Mouse (Mus musculus) lung, postnatal 4 days (tissue): ENCODE results near the gene Agap2.
"Not testable (repeated sequence)": the region's sequence is repeated elsewhere in the genome, so short reads cannot be mapped to it uniquely, and the experiment has no call there.

Experiments
- DNase-seq, 2 experiments: peaks; one replicate each; pipeline ENCODE4 v3.0.0; 2021

The Agap2 gene

DNA sequence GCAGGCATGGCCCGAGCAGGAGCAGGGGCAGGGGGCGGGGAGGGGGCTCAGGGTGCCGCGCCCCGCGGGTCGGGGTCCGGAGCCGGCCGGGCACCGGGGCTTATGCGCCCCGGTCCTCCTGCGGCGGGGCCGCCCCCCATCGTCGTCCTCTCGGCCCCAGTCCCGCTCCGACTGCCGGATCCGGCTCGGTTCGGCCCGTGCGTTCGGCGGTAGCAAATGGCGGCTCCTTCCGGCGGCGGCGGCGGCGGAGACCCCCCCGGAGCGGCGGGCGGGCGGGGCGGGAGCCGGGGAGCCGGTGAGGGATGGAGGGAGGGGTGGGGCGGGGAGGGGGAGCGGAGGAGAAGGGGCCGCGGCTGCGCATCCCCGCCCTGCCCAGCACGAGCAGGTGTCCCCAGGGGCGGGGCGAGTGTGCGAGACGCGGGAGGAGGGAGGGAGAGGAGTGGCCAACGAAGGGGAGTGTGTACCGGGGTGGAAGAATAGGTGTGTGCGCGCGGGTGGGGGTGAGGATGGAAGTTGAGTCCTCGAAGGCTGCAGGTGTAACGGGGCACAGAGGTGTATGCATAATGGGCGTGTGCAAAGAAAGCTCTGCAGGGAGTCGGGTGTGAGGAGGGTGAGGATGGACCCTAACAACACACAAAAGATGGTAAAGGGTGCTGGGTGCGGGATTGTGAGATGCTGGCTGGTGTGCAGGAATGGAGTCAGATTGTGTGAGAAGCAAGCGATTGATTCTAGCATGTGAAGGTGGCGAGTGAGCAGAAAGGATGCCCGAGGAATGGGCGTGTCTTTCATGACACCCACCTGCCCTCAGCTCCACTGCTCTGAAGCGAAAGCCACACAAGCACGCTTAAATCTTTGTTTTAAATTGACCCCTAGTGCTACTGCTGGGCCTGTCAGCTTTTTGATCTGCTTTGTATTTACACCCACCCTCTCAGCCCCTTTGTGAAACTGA, 14.8 kb upstream of the Agap2 start, which contains the start of gene March9:
March9 (minus strand) TSS at position 217 of the 949 bp plus-strand sequence.
- peak; percentile 75 to 85 for DNase-seq

DNA sequence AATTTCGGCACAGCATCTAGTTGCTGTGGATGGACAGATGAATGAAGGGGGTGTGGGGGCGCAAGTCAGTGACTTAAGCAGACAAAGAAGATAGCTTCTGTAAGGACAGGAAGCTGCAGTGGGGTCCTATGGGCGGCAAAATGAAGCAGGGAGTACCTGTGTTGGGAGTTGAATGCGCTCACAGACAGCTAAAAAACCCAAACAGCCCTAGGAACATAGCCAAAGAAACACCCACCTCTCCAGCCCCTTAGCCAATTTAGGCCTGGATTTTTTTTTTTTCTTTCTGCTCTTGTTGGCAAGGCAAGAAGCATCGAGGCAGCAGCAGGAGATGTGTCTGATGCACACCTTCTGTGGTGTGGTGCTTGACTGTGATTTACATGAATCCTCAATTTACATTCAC, 14.0 kb upstream of the Agap2 start:
- no peak for DNase-seq

DNA sequence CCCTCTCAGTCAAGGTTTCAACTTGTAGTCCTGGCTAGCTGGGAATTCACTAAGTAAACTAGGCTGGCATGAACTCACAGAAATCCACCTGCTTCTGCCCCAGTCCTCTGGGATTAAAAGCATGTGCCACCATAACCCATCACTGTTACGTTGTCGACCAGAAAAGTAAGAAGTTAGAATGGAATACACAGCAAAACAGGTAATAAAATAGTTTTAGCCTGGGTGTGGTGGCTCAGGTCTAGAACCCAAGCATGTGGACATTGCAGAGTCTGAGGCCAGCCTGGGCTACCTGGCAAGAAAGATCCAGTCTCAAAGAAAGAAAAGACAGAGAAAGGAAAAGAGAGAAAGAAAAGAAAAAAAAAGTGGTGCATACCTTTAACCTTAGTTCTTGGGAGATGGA, 13.6 kb upstream of the Agap2 start:
- no peak for DNase-seq

DNA sequence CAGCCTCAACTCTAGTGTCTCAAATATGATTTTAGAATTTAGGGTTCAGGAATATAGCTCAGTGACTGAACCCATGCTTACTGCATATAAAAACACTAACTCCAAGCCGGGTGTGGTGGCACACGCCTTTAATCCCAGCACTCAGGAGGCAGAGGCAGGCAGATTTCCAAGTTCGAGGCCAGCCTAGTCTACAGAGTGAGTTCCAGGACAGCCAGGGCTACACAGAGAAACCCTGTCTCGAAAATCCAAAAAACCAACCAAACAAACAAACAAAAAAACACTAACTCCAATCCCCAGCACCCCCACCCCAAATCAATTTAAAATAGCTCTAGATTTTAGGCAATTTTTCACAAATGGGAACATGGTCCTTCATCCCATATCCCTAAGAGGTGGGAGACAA, 13.0 kb upstream of the Agap2 start:
- not testable (repeated sequence) for DNase-seq

DNA sequence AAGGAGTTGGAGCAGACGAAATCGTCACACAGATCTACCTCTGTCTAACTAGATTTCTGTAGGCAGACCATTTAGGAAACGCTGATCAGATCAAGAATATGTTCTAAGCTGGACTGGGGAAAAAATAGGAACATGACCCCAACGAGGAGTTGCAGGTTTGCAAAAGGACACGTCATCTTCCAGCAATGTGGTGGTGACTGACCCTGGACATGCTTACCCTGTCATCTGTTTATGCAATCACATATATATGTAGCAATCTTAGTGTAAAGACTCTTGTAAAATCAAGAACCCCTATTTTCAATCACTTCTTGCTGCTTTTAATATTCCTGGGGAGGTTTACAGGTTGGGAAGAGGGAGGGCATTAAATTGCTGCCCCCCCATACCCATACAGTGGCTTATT, 12.6 kb upstream of the Agap2 start:
- no peak for DNase-seq

DNA sequence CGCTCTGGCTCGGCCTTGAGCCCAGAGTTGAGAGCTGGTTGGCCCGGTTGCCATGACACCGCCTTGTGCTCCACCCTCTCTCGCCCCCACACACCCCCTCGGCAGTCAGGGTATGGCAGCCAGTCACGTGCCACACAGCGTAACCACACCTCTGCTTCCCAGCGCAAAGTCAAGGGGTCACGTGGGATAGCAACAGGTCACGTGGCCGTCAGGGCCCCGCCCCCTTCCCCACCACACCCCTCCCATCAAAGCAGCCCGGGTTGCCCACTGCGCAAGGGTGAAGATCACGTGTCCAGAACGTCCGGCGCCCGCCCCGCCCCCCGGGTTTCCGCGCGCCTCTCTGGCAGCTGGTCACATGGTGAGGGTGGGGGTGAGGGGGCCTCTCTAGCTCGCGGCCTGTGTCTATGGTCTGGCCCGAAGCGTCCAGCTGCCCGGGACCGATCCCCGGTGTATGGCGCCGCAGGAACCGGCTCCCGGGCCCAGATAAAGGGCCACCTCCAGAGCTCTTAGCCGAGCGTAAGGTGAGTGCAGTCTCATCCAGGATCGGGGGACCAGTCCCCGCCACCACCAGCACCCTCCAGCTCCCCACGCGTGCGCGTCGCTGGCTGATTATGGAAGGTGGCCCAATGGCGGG, 11.7 kb upstream of the Agap2 start, which contains the start of gene Cdk4:
Cdk4 (plus strand) TSS at position 296 of the 634 bp plus-strand sequence.
- DNase-seq = peak; percentile 99

DNA sequence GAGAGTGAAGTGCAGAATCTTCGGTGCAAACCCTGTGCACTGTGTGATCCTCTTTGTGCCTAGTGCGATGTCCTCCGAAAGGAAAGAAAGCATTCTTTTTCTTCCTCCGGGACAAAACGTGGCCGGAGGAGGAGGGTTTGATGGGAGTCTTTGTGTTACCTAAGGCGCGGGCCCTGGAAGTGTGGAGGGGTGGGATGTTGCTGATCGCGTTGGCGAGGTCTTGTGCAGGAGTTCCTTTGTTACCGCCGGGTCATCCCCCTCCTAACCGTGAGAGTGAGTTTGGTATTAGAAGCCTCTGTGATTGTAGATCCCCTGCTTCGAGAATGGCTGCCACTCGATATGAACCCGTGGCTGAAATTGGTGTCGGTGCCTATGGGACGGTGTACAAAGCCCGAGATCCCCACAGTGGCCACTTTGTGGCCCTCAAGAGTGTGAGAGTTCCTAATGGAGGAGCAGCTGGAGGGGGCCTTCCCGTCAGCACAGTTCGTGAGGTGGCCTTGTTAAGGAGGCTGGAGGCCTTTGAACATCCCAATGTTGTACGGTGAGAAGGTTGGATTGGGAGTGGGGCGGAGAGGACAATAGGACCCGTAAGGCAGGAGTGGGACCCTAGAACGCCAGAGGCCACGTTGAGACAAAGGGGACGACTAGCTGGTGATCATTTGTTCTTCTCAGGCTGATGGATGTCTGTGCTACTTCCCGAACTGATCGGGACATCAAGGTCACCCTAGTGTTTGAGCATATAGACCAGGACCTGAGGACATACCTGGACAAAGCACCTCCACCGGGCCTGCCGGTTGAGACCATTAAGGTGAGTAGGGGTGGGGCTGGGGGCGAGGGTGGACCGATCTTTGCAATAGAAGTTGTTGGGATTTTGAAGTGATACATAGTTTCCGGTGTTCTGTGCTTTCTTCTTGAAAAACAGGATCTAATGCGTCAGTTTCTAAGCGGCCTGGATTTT, 10.9 kb upstream of the Agap2 start:
- no peak for DNase-seq

DNA sequence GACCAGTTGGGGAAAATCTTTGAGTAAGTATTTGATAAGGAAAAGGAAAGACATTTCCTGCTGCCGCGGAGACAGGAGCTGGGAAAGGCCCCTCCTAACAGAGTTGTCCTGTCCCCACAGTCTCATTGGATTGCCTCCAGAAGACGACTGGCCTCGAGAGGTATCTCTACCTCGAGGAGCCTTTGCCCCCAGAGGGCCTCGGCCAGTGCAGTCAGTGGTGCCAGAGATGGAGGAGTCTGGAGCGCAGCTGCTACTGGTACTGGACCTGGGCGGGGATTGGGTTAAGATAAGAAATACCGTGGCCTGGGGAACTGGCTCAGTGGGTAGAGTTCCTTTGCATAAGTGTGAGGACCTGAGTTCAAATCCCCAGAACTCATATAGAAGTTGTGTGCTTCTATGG, 9.1 kb upstream of the Agap2 start:
- no peak for DNase-seq

DNA sequence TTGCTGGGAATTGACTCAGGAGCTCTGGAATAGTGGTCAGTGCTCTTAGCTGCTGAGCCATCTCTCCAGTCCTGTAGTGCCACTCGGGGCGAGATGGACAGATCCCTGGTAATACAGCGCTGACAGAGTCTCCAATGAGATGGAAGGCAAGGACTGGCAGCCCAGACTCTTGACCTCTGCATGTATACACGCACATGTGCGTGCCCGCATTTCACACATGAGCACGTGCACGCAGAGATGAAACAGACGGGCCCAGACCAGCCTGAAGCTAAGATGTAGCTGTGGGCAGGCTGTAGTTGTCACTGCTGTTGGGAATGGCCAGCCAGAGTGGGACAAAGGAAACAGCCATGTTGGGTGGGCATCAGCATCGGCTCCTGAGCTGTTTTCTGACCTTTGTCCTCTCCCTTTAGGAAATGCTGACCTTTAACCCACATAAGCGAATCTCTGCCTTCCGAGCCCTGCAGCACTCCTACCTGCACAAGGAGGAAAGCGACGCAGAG, 8.5 kb upstream of the Agap2 start:
- DNase-seq = no peak

DNA sequence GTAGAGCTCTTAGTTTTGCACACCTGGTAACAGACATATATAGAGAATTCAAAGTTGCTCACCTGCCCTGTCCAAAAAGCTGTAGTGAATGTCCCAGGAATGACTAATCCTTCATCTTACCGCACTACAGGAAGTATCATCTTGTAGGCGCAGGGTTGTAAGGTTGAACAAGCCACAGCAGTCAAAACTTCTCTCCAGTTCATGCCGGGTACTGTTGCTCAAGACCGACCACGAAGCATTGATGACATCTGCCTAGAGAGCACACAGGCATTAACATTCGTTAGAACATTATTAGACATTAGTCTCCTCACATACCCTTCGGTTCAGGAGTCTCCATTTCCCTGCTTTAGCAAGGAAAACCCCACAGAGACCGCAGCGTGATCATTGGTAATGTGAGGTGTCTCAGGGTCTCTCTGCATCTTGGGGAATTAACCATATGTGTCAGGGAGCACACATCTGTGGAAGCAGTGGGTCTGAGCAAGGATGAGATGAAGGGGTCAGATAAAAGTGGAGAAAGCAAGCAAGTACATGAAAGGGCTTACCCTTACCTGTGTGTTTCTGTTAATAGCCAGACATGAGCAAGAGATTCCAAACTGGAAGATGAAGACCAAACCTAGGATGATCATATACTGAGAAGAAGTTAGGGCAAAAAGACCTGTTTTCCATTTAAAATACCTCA, 6.6 kb upstream of the Agap2 start:
- DNase-seq = no peak

DNA sequence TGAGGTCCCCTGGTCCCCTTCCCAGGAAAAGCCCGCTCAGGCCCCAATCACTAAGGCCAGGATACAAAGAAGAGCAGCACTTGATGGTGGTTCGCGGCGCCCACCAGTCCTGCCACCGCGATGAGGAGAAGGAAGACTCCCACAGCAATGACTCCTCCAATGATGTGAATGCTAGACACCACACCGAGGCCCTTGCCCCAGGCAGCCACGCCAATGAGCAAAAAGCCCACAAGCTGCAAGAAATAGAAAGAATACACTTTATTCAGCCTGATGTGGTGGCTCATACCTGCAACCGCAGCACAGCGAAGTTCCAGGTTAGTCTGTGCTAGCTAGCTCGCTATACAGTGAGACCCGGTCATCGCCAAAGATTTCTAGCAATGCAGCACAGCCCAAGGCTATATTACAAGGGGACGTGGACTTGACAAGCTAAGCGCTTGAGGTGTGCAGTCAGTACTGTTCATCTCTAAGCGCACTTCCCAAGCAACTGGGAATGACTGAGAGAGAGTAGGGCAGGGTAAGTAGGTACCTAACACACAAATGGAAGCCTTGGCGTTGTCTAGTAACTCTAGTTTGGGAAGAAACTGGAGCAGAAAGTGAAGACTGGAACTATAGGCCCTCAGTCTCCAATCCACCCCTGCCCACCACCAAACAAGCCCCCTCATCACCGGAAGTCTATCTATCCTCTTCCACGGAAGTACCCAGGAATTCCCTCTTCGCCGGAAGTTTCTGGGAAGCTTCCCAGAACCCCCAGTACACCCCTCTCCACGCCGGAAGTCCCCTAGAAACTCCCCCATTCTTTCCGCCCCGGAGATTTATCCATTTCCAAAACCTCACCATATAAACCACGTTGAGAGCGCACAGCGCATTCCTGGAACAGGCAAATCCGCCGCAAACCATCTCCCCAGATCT, 5.5 kb upstream of the Agap2 start:
- no peak for DNase-seq

DNA sequence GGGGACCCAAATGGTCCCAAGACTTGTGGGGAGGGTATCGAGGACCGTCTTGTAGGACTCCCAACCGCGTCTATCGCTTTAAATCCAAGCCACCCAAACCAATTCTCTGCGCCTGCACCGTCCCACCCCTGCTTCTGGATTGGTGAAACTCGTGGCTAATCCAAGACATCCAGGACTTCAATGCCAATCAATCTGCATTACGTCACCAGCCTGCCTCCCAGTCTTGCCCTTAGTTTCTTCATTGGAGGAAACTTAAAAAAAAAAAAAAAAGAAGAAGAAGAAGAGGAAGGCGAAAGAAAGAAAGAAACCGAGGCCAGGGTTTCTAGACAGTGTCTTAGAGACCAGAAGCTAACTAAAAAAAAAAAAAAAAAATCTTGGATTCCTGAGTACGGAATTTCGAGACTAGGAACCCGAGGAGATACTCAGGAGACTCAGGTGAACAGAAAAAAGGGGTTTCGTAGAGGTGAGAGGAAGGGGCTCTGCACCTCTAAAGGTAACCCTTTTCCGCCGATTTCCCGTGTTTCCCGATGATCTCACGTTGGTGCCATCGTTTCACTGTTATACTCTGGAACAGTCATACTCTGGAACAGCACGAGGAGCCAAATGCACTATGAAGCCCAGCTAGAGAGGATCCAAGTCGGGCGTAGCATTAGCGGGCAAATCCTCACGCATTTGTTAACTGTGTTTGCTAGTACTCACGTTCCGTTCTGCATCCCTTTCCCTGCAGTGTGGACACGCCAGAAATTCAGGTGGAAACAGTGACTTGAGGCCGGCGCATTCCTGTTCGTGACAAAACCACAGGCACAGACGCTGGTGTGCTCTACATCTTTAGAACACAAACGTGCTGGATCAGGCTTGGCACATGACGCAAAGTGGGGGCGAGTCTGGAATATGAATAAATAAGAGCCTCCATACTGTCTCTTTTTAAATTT, 4.6 kb upstream of the Agap2 start, which contains the start of gene Tspan31:
Tspan31 (minus strand) TSS at position 75 of the 932 bp plus-strand sequence.
- DNase-seq = peak; percentile 90 to 92

DNA sequence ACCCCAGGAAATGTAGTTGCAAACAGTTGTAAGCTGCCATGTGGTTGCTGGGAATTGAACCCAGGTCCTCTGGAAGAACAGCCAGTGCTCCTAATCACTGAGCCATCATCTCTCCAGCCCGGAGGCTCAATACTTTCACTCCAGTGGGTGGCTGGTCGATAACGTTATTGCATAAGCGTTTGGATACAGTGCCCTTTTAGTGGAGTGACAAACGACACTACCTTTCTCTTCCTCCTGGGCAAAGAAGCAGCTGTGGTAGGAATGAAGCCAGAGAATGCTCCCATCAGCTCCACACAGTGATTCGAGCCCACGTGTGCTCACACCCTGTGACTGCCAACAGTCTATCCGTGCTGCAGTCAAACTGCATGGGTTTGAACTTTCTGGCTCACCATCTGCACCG, 3.9 kb upstream of the Agap2 start:
- no peak for DNase-seq

DNA sequence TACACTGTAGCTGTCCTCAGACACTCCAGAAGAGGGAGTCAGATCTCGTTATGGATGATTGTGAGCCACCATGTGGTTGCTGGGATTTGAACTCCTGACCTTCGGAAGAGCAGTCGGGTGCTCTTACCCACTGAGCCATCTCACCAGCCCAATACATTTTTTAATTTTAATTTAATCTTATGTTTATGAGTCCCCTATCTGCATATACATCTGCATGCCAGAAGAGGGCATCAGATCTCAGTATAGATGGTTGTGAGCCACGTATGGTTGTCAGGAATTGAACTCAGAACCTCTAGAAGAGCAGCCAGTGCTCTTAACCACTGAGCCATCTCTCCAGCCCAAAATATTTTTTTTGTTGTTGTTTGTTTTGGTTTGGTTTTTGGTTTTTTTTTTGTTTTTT, 2.8 kb upstream of the Agap2 start:
- not testable (repeated sequence) for DNase-seq

DNA sequence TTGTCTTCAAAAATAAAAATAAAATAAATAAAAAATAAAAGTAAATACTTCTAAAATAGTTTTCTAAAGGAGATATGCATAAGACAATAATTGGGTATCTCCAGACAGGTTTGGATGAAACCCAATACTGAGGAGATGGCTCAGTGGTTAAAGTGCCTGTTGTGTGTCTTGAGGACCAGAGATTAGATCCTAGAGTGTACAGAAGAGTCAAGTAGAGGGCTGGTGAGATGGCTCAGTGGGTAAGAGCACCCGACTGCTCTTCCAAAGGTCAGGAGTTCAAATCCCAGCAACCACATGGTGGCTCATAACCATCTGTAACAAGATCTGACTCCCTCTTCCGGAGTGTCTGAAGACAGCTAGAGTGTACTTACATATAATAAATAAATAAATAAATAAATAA, 2.1 kb upstream of the Agap2 start:
- DNase-seq = not testable (repeated sequence)

DNA sequence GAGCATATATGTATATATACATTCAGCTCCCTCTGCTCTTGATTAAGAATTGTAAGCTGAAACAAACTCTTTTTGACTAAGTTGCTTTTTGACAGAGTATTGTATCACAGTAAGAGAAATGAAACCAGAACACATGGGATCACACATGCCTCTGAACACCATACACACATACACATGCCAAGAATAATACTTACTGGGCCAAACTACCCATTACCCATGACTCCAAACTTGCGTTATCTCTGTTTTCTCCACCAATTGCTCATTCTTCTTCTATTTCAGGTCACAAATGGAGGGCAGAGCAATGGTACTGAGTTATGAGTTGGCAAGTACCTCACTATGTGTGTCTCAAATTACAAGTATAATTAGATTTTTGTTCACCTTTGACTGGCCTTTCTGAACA, 1.1 kb upstream of the Agap2 start:
- no peak for DNase-seq

DNA sequence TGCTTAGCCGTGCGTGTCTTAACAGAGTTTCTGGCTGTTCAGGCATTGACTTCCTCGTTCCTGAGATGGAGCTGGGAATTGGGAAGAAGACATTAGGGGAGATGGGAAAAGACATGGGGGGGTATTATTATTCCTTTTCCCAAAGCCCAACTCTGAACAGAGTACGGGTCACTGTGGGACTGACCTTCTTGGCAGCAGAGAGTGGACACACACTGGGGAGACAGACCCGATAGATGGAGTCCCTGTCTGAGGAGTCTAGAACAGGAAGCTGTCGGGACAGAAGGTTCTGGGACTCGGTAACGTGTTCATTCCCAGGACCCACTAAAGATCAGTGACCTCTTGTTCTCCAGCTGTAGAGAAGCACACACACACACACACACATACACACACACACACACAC, 567 bp downstream of the Agap2 start:
- DNase-seq = no peak

DNA sequence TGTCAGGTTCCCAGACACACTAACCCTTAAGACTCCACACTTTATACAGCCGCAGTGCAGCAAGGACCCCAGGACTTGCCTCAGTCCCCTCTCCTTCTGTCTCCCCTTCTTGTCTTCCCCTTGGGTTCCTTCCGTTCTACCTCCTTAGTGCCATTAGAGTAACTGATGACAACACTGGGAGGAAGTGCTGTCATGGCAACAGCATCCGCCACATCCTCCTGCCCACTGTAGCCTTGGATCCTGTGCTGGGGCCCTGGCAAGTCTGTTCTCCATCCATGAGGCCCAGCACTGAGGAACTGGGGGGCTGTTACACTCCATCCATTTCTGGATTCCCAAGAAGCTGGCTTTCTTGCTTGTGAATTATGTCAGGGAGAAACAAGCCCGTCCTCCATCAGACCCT, 998 bp downstream of the Agap2 start:
- peak in 1 of 2 experiments; percentile 30 for DNase-seq

DNA sequence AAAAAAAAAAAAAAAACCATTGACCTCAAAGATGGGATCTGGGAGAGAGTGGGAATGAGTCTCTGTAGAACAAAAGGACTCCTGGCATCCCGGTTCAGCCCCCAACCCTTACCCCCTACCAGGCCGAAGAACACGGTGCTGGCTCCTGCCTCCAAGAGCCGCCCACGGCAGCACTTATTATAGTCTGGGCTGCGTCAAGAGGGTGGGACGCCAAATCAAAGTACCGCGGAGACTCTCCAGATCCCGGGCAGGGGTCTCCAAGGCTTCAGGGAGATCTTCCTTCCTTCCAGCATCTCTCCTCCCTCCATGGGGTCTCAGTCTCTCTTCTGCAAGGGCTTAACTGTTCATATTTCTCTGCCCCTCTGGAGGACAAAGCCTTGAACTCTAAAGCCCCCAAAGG, 2.4 kb downstream of the Agap2 start:
- no peak for DNase-seq
